Mouse (Mus musculus) skeletal muscle tissue, adult 2 months (tissue): Measurements from ENCODE around the gene Epn1.

Experiments
- DNase-seq: peaks from one replicate; pipeline ENCODE4 v3.0.0-alpha.2; 2012; ENCODE audit warnings: low read depth, low spot score

The Epn1 gene

DNA sequence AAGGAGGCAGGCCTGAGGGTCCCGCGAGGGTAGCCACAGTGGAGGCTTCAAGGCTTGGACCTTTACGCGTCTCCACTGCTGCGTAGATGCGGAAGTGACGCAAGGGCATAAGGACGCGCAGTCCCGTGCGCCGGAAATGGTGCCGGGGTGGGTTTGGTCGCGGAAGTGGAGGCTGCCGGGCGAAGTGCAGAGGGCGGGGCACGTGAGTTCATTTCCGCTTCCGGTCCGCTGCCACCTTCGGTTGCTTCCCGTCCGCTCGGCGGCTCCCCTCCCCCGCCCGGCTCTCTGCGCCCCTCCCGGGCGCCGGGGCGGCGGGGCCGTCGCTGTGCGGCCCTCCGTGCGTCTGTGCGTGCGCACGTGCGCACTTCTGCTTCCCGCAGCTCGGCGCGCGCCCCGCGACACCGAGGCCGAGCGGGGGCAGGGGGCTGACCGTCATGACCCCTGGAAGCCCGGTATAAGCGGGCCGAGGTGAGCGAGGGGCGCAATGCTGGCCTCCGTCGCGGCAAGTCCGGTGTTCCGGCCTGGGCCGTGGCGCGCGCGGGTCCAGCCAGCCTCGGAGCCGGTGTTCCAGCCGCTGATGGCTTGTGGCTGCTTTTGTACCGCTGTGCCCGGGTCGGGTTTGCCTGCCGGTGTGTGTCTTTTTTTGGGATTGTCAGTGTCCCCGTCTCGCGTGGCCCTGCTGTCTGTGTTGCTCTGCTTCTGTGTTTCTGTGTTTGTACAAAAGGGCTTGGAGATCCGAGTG is at the start of gene Epn1:
Epn1 (plus strand) TSS at position 226 of the 742 bp plus-strand sequence.
- DNase-seq: peak; percentile 96

DNA sequence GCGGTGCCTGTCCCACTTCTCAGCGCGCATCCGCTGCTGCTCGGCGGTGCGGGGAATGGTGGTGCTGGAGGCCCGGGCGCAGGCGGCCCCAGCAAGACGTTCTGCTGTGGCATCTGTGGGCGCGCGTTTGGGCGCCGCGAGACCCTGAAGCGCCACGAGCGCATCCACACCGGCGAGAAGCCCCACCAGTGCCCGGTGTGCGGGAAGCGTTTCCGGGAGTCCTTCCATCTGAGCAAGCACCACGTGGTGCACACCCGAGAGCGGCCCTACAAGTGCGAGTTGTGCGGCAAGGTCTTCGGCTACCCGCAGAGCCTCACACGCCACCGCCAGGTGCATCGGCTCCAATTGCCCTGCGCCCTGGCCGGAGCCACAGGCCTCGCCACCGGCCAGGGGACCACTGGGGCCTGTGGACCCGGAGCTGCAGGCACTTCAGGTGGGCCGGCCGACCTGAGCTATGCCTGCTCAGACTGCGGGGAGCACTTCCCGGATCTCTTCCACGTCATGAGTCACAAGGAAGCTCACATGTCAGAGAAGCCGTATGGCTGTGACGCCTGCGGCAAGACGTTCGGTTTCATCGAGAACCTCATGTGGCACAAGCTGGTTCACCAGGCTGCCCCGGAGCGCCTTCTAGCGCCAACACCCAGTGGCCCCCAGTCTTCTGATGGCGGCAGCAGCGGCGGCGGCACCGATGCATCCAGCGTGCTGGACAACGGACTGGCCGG is 49.3 kb upstream of the Epn1 start:
- no peak for DNase-seq

- no peak for DNase-seq
These were observed 48.5 kb upstream of the Epn1 start for GRCm38 (mm10) chr7:5031496-5031895.

GRCm38 (mm10) chr7:5033818-5034217 is 46.2 kb upstream of the Epn1 start, which contains the start of gene 4632433K11Rik:
Gene 4632433K11Rik, plus strand, starts transcription at chr7:5034118.
- no peak for DNase-seq

DNA sequence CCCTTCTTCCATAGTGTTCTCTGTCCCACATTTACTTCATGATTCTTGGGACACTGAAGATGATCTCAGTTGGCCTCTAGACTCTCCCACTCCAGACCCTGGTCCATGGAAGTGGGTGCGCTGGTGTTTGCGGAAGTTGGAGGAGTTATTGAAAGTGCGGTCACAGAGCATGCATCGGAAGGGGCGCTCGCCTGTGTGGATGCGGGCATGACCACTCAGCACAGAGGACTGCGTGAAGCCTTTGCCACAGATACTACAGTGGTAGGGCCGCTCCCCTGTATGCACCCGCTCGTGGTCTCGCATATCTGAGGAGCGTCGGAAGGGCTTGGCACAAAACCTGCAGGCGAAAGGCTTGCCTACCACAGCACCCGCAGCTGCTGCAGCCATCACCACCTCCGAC is 44.4 kb upstream of the Epn1 start:
- DNase-seq: no peak

- DNase-seq: no peak
These were observed 43.9 kb upstream of the Epn1 start for GRCm38 (mm10) chr7:5036136-5036535.

DNA sequence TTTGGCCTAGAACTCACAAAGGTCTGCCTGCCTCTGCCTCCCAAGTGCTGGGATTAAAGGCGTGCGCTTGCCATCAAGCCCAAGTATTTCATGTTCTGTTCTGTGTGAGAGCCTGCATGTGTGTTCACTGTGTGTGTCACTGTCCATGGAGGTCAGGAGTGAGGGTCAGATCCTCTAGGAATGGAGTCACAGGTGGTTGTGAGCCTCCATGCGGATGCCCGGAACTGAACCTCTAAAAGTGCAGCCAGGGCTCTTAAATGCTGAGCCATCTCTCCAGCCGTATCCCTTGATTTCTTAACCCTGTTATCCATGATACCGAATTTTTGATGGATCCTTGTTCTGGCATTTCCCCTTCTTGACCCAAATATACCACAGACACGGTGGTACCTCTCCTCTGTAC is 43.0 kb upstream of the Epn1 start:
- DNase-seq: no peak

DNA sequence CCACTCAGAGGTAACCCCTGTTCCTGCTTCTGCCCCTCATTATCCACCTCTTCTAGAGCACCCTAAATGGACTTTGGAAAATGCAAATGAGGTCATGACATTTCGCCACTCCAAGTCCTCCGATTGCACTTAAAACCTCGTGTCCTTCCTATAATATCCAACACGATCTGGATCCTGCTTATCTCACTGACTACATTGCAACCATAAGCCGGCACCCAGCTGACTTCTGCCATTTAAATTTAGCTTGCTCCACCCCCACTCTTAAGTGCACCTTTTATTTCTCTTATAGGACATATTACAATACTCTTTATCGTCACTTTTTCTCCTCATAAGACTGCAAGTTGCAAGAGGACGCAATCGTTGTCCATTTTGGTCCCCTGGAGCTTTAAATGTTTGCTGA is 42.6 kb upstream of the Epn1 start:
- DNase-seq: no peak

GRCm38 (mm10) chr7:5038109-5038732 is 41.8 kb upstream of the Epn1 start, which contains the start of gene Zfp784:
Gene Zfp784, minus strand, starts transcription at chr7:5038446.
- peak; percentile 80 for DNase-seq

DNA sequence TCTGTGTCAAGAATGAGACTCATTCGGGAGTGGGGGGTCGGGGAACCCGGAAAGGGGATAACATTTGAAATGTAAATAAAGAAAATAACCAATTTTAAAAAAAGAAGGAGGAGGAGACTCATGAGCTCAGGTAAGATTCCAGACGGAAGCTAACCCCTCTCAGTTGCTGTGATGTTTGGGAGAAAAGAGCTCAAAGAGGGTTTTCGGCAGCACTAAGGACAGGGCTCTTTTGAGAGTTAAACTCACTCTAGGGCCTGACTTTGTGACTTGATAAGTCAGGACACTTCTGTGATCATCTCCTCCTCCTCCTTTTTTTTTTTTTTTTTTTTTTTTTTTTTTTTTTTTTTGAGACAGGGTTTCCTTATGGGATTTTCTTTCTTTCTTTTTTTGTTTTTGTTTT is 41.1 kb upstream of the Epn1 start:
- DNase-seq: no peak

- DNase-seq: no peak
These were observed 35.1 kb upstream of the Epn1 start for GRCm38 (mm10) chr7:5044981-5045380.

DNA sequence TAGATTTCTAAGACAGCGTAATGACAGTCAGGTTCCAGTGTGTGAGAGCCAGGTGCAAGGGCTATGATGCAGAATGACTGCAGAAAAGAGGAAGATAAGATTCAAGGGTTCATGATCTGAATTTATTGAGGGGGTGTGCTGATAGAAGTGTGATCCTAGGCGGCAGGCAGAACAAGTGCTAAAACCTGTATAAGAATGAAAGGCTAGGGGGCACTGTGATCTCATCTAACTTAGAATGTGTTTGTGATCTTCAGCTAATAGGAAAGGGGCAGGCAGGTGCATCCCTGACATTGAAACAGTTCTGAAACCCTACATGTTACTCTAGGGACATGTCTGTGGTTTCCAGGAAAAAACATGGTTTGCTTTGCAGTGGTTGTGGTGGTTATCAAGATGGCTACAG is 33.9 kb upstream of the Epn1 start:
- no peak for DNase-seq

DNA sequence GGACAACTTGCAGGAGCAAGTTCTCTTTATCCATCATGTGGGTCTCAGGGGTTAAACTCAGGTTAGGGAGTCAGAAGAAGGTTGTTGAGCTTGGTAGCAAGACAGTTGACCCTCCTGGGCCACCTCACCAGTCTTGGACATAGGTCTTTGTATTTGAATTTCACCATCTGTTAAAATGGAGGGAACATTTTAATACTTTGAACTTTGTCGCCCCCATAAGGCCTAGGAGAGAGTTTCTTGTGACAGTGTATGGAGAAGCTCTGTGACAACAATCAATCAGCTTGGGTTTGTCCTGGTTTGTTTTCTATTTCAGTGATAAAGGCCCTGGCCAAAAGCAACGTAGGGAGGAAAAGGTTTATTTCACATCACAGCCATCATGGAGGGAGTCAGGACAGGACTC is 32.7 kb upstream of the Epn1 start:
- no peak for DNase-seq

- peak; percentile 35 for DNase-seq
These were observed 28.5 kb upstream of the Epn1 start, which contains the start of gene Zfp580 for GRCm38 (mm10) chr7:5051193-5052192. Gene Zfp580, plus strand, starts transcription at chr7:5051538.

DNA sequence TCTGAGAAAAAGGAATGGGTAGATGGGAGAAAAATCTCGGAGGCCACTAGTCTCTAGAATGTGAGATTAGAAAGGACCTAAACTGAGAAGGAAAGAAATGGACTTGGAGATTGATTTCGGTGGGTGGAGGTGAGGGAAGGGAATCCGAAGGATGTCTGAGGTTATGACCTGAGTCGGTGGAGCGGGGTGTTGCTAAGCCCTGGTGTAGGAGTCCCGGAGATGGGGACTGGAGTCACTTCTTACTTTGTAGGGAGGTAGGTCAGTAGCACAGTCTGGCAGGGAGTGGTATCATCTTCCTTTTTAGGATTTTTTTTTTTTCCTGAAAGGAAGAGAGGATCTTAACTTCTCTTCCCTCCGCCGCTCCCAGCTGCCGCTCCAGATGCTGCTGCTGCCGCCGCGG is 27.6 kb upstream of the Epn1 start:
- no peak for DNase-seq

GRCm38 (mm10) chr7:5052931-5053343 is 27.1 kb upstream of the Epn1 start:
- no peak for DNase-seq

GRCm38 (mm10) chr7:5053456-5054179 is 26.4 kb upstream of the Epn1 start:
- DNase-seq: no peak

DNA sequence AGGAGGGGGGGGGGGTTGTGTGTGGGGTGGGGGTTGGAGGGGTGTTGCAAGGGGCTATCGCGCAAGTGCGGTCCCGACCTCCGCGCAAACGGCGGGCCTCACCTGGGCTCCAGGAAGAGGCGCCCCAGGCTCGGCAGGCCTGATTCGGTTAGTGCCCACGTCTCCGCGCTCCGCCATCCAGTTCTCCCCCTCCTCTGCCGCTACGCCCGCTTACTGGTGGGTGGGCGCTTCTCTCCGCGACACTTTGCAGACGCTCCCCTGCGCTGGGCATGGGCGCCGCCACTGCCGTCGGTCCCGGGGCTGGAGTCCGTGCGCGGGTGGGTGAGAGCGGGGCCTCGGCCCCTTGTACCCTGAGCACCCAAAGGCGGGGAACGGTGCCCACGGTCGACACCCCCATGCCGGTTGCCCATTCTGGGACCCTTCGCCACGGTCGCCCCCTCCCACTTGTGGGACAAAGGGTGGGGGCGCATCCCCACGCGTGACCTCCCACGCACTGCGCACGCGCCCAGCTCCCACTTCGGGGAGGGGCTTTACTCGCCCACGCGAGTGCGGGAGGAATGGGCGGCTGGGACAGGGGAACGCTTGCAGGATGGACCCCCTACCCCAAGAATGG is 23.3 kb upstream of the Epn1 start:
- DNase-seq: no peak

- no peak for DNase-seq
These were observed 22.7 kb upstream of the Epn1 start for GRCm38 (mm10) chr7:5057381-5057780.

- DNase-seq: no peak
These were observed 22.2 kb upstream of the Epn1 start for GRCm38 (mm10) chr7:5057804-5058203.
